Mouse (Mus musculus): ENCODE data around the gene Arhgef11.
"Not testable (repeated sequence)": the region's sequence is repeated elsewhere in the genome, so short reads cannot be mapped to it uniquely, and the experiment has no call there.

The Arhgef11 gene

DNA sequence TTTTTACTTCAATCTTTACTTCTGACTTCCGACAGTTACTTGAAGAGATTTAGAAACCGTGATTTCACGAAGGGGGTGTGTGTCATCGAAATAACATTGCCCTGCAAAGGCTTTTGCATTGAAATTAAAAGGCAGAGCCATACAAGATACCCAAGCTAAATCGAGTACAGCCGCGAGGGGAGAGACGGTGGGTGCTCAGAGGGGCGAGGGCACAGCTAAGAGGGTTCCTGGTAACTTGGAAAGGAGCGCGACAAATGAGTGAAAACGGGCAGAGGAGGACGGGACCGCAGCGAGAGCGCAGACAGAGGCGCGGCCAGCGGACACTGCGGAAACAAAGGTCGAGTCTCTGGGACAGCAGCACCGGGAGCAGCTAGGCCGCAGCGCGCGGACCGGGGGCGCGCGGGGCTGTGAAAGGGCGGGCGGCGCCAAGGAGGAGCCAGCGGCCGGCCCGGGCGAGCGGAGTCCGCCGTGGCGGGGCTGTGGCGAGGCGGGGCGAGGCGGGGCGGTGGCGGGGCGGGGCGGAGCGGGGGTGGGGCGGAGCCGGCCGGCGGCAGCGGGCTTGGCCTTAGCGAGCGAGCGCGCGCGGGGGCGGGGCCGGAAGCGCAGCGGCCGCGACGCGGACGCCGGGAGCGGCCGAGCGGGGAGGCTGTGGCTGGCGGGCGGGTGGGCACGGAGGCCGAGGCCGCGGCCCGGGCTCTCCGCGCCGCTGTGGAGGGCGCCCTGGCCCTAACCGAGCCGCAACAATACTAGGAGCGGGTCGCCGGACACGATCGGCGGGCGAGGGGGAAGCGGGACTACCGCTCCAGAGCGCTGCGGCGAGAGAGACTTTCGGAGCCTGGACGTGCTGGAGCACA is at the start of gene Arhgef11:
TSS of gene Arhgef11 (plus strand) at position 603 of the 854 bp plus-strand sequence.
- peak; percentile 71 for DNase-seq (ENCODE audit: low spot score)

DNA sequence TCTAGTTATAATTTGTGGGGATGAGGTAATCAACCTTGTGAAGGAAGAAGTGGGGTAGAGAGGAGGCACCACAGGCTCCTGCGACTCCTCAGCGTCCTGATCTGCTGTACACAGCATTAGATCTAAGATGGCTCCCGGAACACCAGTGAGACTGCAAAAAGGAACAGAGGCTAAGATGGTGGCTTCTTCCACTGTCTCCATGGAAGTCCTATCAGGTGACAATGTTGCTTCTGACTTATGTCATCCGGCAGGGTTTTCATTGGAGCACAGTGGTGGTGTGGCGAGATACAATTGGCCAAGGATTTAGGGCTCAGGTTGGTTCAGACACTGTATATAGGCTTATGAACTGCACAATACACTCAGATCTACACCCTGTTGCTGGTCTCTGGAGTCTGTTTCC is 48.7 kb upstream of the Arhgef11 start:
- DNase-seq (ENCODE audit: low spot score), result no peak

DNA sequence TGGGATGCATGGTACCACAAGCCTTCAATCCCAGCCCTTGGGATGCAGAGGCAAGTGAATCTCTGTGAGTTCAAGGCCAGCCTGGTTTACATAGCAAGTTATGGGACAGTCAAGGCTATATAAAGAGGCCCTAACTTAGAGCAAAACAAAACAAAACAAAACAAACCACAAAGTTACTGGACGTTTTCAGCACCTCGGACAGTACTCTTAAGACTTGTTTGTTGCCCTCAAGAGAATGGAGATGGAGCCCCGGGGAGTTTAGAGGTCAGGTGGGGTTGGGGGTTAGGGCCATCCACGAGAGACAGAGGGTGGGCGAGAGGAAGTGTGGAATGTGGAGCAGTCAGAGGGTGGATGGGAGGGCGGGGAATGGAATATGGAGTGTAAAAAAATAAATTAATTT is 41.6 kb upstream of the Arhgef11 start:
- DNase-seq (ENCODE audit: low spot score), result no peak

DNA sequence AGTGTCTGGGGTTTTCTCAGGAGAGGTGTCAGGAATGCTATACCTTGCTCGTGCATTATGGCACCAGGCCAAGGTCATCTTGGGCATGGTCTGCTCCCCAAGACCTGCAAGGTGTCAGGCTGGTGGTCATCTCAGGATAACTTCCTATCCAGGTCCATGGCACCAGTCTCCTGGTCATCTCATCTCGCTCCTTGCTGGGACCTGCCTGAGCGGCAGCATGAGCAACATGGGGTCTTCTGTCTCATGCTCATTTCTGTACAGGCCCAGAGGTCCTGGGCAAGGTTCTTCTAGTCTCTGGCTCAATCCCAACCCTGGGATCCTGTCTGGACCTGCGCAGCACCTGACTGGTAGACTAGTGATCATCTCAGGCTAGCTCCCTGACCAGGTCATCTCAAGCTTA is 35.1 kb upstream of the Arhgef11 start:
- DNase-seq (ENCODE audit: low spot score), result no peak

DNA sequence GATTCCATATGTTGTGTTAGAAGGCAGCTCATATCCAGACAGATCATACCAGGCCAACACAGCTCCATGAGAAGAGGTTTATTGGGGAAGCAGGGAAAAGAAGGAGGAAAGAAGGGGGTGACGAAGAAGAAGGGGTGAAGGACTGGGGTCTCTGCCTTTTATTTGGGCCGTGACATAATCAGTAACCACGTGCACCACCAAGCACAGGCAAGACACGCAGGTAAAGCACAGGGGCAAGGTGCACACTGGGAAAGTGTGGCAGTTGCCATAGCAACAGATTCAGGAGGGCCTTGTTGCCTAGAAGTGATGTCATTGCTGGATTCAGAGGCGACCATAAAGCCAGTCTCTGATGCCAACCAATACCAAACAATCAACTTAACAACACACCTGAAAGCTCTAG is 23.6 kb upstream of the Arhgef11 start:
- DNase-seq (ENCODE audit: low spot score), result no peak

DNA sequence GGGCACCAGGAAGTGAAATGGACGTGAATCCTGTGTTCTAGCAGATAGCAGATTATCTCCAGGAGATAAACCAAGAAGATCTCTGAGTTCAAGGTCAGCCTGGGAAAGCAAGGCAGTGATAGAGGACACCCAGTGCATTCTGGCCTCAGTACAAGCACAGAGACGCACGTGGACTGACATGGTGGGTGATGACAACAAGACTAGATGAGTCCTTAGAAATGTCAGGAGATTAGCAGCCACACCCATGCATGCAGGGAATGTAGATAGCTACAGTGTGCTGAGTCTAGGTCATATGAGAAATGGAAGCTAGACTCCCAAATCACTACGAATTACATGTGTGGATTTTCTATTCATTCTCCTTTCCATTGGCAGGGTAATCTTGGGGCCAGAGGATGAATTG is 22.0 kb upstream of the Arhgef11 start:
- not testable (repeated sequence) for DNase-seq (ENCODE audit: low spot score)

DNA sequence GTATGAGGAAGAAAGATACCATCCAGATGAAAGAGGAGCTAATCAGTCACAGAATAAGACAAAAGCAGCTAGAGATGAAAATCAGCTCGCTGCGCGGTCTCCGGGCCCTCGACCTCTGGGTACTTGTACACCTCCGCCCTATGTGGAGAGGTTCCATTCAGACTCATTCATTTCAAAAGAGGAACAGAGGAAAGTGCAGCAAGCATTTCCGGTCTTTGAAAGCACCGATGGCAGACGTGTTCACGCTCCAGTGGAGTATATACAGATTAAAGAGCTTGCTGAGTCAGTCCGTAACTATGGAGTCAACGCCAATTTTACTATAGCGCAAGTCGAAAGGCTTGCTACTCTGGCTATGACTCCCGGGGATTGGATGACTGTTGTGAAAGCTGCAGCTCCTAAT is 16.3 kb upstream of the Arhgef11 start:
- DNase-seq (ENCODE audit: low spot score), result not testable (repeated sequence)

DNA sequence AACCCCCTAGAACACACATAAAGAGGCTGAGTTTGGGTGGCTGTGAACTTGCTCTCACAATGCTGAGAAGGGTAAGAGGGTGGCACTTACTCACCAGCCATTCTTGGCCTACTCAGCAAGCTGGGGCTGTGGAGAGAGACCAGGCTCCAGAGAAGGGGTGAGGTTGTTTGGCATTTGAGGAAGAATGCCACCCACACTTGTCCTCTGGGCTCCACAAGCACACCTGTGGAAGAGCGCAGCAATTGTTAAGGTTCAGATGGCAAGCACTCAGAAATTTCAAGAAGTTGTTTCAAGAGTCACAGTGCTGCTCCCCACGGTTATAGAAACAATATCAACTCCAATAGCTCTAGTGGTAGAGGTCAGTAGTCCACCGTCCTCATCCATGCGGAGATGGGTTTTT is 1.0 kb upstream of the Arhgef11 start:
- no peak for DNase-seq (ENCODE audit: low spot score)

DNA sequence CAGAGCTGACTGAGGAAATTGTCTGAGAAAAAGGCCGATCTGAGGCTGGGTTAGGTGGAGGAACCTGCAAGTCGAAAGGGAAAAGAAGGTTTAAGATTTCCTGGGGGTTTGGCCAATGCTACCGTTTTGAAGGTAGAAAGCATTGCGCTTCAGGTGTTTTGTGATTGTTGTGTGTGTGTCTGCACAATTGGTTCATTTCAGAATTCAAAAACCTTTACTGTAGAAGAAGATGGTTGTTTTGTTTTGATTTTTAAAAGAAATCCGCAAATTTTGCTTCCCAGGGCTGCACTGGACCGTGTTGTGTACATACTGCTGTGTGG is 412 bp downstream of the Arhgef11 start:
- DNase-seq (ENCODE audit: low spot score), result no peak

DNA sequence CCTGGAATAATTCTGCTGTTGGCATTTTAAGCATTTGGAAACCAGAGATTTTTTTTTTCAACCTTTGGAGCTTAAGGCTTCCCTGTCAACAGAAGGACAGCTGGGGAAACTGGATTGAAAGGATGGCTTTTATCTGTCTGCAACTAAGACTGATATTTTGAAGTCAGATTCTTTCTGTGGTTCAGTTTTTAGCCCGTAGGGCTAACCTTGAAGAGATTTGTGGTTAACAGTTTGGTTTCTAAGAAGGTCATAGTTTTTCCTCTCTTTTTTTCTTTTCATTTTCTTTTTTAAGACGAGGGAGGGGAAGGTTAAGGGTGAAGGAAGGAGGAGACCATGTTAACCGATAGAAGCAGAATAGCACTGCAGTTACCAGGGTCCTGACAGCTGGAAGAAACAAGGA is 881 bp downstream of the Arhgef11 start:
- no peak for DNase-seq (ENCODE audit: low spot score)

DNA sequence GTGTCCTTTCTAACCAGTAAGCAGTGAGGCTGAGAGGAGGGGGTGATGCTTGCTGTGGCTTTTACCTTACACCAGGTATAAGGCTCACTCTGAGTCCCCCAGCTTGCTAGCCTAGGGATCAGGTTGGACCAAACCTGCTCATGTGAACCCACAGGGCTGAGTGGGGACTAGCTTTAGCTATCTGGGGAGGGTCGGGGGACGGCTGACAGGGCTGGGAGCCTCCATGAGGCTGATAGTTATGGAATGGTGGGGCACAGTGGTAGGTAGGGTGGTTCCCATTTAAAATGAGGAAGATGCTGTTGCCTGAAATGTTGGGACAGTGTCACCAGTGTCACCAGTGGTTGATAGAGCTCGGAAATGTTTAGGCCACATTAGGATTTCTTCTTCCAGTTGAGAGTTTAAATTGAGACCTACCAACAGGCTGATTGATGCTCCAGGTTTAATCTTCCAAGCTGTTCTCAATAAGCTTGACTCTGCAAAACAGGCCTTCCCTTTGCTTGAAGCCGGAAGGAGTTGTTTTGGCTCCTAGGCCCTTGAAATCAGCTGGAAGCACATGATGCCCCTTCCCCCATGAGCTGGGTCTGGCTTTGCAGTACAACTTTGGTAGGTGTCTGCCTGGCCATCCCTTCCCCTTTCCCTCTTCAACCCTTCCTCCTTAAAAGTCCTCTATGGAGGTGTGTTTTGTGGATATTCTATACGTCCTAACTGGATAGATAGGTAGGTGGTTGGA is 1.8 kb downstream of the Arhgef11 start:
- DNase-seq (ENCODE audit: low spot score), result no peak

DNA sequence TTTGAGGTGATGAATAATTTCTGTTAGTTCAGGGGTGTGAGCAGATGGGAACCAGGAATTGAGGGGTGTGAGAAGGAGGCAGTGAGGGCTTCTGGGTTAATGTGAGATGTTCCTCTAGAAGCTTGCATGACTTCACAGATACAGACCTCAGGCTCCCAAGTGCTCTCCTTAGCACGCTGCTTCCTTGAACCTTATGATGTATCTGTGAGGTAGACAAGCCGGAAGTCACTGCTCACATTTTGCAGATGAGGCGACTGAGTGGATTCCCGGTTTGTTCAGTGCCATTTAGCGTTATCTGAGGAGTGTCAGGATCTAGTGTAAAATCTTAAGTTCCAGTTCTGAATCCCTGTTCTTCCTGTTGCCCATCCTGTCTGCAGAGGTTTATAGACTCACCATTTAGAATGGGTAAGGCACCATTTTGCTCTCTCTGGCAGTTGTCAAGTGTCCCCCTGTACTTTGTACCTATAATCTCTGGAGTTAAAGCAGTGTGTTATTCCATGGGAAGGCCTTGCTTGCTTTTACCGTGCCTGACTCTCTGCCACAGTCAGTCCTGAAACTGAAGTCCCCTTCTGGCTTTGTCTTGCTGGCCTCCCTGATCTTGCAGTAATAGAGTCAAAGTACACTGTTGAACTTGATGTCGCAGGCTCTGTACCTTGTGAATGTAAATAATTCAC is 3.0 kb downstream of the Arhgef11 start:
- DNase-seq (ENCODE audit: low spot score), result no peak

DNA sequence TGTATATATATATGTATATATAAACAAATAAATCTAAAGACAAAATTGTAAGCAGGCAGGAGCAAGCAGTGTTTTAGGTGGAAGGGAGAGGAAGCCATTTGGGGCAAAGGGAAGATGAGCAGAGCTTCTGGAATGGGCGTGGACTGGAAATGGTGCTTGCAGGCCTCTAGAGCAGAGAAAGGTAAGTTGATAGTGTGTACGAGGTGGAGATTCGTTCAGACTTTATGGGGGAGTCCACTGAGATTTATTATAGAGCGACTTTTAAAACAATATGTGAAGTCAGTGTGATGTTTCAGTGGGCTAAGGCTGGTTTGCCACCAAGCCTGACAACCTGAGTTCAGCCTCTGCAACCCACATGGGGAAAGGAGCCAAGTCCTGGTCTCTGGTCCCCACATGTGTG is 7.5 kb downstream of the Arhgef11 start:
- DNase-seq (ENCODE audit: low spot score), result no peak

DNA sequence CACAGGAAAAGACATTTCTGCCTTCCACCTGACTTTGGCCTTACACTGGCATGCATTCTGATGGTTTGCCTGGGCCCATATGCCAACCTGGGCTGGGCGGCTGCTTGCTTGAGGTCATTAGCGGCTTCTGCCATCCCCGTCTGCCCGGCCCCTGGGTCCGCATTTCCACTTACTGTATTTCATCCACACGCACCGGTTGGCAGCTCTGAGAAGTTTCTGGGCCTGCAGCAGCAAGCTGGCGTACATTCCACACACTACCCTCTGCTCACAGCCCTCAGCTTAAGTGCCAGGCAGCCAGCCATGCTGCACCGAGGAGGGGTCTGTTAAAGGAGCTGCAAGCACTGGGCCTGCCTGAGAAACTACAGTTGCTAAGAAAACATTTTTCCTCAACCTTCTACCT is 13.5 kb downstream of the Arhgef11 start:
- DNase-seq (ENCODE audit: low spot score), result no peak

DNA sequence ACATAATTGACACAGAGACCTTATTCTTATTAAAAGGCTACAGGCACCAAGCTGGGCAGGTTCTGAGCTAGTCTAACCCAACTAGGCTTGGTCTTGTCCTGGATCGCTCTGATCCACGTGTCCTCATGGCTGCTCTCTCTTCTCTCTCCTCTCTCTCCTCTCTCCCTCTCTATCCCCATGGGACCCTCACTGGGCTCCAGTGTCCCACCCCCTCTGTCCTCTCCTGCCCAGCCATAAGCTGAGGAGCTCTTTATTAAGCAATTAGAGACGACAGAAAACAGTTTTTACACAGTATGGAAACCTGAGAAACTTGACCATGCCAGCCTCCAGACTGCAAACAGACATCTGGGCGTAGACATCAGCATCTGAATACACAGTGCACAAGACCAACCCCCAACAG is 14.0 kb downstream of the Arhgef11 start:
- no peak for DNase-seq (ENCODE audit: low spot score)

DNA sequence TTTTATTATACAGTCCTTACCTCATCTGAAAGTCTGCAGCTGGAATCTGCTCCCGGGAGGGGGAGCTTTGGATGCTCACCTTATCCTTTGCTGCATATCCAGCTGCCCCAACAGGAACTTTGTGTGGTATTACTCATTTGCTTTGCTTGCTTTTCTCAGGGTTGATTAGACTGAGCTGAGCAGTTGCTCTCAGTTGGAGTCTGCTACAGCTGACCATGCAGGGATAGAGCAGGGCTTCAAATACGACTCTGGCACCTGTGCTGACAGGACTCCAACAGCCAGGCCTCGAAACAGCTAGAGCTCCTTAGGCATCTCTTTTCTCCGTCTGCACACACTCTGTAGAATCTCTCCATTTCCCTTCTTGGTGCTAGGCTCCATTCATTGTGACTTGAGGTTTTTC is 18.2 kb downstream of the Arhgef11 start:
- DNase-seq (ENCODE audit: low spot score), result no peak

DNA sequence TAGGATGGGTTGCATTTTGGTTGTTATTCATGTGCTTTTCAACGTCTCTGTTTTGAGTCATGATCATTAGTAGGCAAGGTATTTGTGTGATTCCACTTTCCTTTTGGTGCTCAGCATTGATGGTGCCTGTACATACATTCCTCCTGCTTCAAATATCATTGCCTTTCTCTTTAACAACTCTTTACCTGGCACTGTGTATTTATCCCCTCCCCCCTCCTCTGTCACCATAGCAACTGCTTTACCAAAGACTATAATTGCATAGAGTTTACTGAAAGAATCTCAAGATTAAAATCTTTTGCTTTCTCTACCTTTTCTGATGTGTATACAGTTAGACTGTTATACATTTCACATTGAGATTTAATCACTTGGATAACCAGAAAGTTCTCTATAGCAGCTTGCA is 26.1 kb downstream of the Arhgef11 start:
- no peak for DNase-seq (ENCODE audit: low spot score)

DNA sequence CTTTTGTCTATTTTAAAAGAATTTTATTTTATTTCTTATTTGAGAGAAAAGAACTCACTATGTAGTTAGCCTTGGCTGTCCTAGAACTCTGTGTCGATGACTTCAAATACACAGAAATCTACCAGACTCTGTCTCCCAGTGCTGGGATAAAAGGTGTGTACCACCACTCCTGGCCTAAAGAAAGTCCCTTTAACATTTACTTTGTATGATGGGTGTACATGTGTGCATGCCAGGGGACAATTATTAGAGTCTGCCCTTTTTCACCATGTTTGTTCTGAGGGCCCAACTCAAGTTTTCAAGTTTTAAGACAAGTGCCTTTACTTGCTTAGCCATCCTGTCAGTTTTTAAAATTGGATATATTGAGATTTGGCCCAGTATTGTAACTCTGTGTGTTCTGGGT is 28.8 kb downstream of the Arhgef11 start:
- DNase-seq (ENCODE audit: low spot score), result no peak

DNA sequence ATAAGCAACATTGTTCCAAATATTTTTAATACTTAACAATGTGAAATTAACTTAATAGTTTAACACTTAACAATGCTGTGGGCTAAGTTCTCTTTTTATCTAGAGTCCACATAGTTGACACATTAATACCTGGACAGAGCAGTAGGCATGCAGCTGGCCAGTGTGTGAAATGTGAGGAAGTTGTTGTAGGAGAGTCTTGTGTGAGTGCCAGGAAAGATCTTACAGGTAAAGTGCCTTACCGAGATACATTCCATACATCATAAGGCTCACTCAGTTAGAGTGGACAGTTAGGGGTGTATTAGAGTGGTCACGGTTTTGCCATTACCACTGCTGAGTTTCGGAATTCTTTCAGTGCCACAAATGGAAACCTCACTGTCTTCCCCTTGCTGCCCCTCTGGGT is 31.7 kb downstream of the Arhgef11 start:
- DNase-seq (ENCODE audit: low spot score), result no peak

DNA sequence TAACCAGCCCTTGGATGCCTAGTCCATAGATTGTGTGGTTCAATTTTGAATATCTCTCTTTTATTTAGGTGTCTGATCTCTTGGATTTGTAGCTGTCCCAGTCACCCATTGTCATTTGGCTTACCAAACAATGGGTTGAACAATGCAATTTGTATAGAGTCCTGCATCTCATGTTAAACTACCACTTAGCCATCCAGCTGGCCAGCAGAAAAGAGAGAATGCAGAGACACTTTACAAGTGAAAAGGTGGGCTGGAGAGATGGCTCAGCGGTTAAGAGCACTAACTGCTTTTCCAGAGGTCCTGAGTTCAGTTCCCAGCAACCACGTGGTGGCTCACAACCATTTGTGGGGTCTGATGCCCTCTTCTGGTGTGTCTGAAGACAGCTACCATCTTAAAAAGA is 41.0 kb downstream of the Arhgef11 start:
- DNase-seq (ENCODE audit: low spot score), result no peak

DNA sequence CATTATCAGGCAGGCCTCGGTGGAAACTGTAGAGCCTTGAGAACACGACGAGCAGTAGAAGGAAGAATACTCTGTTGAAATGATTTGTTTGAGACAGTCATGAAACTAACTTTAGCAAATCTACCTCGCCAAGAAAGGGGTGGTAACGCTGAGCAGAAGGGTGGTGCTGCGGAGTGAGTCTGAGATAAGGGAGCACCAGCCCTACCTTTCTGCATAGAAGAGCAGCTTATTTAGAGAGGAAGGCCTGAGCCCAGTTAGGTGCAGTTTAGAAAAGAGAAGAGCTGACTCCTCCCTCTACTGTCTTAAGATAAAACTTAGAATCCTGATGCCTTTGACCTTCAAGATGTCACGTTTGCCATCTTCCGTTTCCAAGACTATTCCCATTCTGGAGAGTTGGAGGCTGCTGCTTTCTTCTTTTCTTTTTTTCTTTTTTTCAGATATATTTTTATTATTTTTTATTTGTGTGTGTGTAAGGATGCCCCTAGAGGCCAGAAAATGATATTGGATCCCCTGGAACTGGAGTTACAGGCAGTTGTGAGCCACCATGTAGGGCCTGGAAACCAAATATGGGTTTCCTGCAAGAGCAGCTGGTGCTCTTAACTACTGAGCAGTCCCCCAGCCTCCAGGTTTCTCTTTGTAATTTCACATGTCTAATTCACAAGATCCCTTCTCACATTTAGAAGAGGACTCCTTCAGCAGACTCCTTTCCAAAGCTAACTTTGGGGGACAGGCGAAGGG is 42.5 kb downstream of the Arhgef11 start:
- peak; percentile 12 for DNase-seq (ENCODE audit: low spot score)

DNA sequence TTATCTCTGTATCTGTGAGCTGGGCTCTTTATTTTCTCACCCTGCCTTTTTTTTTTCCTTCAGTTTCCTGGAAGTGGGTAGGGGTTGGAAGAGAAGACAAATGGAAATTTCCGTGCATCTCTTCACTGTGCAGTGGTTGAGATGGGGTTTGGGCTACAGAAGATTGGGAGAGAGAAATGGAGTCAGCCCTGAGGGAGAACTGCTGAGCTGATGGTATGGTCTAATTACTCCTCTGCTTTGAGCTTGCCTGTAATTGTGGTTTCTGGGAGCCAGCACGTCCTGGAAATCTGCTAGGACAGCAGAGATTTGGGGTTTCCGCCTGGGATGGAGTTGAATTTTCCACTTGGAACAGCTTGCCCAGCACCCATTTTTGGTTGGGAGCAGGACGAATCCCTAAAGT is 43.1 kb downstream of the Arhgef11 start:
- DNase-seq (ENCODE audit: low spot score), result no peak

DNA sequence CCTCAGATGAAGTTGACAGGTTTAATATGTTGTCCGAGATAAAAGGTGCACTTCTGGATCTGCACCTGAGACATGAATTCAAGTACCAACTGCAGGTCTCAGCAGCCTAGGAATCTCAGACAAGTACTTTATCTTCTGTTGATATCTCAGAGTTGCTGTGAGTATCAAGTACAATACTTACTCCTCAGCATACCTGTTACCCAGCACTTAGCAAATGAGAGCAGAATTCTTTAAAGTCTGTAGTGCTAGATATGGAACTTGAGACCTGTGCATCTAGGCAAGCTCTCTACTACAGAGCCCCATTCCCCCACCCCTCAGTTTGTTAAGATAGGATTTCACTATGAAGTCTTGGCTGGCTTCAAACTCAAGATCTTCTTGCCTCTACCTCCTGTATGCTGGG is 43.9 kb downstream of the Arhgef11 start:
- DNase-seq (ENCODE audit: low spot score), result no peak
